Mouse (Mus musculus) embryo, embryonic 9.5 days (tissue): Measurements from ENCODE around the gene Abcc9.

Experiments
- DNase-seq: peaks from one replicate; pipeline ENCODE4 v3.0.0-alpha.2; 2017; ENCODE audit errors: extremely low spot score

Gene Abcc9

DNA sequence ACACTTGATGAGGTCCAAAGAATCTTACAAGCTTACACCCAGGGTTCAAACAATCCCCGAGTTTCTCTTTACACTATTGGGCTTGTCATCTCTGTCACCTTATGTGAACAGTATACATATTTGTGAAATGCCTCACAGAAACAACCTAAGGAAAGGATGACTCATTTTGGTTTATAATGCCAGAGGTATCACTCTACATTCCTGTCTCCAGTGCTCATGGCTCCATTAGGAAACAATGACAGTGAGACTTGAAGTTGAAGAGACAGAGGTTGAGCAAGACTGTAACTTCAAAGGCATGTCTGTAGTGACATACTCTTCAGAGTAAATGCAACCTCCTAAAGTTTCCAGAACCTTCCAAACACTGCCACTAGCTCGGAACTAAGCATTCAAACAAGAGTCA is 153.7 kb downstream of the Abcc9 start:
- DNase-seq: no peak

GRCm38 (mm10) chr6:142545132-142545531 is 157.0 kb downstream of the Abcc9 start:
- no peak for DNase-seq

DNA sequence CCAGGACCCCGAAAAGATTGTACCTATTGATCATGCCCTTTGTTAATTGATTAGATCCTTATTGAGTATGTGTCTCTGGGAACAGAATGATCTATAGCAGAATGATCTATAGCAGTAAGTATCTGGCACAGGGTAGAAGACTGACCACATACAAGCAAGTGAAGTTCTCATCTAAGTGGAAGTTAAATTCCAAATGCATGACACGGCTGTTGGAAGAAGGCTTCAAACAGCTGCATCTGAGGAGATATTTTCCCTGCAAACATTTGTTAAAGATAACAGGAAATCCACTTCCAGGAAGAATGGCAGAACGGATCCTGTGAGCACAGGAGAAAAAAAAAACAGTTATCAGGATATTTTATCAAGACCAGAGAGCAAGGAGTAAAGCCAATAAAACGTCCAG is 158.5 kb downstream of the Abcc9 start:
- DNase-seq: no peak

DNA sequence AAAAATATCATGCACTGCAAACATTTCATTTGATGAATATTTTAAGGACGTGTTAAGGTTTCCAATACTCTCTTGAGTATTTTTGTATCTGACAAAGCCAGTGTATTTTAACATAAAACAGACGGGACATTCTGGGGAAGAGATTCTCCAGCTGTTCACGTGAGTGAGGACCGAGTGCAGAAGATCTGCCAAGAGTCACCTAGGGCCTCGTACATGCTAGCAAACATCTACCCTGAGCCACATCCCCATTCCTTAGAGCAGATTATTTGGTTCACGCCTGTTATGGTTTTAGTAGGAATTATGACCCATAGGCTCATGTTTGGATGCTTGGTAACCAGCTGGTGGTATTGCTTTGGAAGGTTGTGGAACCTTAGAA is 159.3 kb downstream of the Abcc9 start:
- DNase-seq: no peak

DNA sequence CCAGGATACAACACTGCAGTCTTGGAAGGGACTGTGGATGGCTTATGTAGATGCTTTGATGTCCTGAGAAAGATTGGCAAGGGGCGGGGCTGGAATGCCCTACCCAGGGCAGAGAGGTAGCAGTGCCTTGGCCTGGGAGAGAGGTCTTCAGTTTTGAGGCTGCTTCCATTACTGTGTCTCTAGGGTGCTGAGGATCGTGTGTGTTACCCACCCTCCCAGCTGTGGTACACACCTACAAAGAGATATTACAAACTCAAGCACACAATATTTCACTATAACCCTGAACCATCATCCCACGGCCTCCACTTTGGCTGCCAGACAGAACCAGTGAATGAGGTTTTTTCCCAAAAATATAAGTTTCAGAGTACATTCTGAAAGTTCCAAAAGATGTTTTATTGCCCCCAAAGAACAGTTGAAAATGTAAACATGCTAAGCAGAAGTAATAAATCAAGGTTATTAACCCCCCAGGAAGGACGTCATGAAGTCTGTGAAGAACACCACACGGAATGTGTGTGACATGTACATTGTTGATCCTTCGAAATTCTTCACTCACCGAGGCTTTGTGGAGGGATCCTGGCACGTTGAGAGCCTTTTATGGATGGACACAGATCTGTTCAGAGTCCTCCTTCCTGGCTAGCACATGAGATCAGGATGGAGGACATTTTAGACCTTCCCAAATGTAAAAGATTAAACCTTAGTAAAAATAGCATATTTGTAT is 159.9 kb downstream of the Abcc9 start:
- no peak for DNase-seq

DNA sequence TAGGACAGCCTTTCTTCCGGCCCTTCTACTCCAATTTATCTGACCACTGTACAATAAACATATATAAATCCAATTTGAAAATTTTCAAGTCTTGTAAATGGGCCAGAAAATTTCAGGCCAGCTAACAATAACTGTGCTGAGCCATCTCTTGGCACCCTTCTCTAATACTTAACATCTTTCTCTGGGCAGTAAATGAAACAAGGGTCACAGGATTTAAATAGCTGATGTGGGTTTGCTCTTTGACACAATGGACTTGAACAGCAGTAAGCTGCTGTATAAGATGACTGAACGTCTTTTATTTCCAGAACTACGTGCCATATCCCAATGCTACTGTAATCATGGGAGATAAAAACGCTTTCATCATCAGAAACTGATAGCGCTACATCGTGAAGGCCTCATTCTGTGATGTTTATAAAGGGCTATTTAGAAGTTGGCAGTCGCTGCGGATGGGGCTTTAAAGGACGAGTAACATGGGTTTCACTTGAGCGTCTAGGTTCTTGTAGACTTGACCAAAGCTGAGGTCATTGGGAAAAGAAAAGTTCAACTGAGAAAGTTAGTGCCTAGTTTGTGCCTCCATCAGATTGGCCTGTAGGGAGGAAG is 161.5 kb downstream of the Abcc9 start:
- no peak for DNase-seq

DNA sequence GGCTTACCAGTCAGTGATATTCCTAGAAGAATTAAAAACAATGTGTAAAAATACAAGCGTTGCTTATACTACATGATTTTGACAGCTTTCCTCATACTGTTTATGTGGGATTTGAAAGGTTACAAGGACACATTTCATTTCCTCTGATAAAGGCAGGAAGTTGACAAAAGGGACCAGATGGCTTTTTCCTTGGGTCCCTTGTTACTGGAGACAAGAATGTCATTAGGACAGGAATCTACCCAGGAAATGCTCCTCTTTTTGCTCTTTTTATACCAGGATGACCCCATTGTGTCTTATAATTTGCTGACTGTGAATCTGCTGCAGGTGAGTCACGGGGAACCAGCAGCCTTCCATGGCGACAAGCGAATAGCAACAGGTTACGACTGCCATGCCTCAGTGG is 162.0 kb downstream of the Abcc9 start:
- no peak for DNase-seq

DNA sequence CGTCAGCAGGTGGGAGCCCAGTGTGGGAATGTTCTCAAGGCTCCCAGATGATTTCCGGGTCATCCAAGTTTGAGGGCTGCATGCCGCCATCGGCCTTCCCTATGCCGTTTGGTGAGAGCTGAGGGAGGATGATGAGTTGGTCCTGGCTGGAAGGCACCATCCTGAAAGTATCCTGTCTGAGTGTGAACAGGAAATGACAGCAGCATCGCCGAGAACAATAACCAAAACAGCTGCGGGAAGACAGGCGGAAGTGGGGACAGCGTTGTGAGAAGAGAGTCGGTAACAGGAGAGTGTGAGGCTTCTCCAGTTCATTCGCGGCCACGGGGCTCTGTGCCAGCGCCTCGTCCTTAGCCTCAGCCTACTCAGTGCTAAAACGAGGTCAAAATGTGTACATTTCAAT is 163.6 kb downstream of the Abcc9 start:
- DNase-seq: no peak
